Comparison of ENCODE assay signal across 34 mouse cellular contexts in genomic region chr1:172288900-172289616, GRCm38 (mm10). TPM values are rescaled to one million over a fixed set of nuclear protein-coding genes. Genes with fewer than 3 reads are reported as not detected.
DNase-seq lines count a peak whose midpoint lies in the region; ATAC-seq and TF ChIP-seq lines count a peak whose summit lies in the region.
"Had no signal": no experiment of that assay in that cellular context is flagged by ENCODE, and none has a peak within 500 bp of the region (broad histone marks: within the 10 kb centered on the region; RNA-seq: fewer than 3 reads in every experiment).

No protein-coding gene starts in this region.

- WGBS in hindbrain, embryonic 14.5 days, result 92% methylated on average over 11 of the region's 11 CpGs

- no peak for TF ChIP-seq CTCF in C2C12 (IDR thresholded peaks at IDR 0.05; ENCODE audit: control insufficient read depth, insufficient read depth, insufficient read length)

- H3K4me2 ChIP-seq in hindbrain, embryonic 14.5 days (replicated peaks), result no peak overlapping the region
- H3K4me2 ChIP-seq: embryonic facial prominence, embryonic 12.5 days; heart, embryonic 13.5 days; liver, embryonic 15.5 days; lung, embryonic 15.5 days; neural tube, embryonic 12.5 days had no signal

- H3K9me3 ChIP-seq in hindbrain, embryonic 14.5 days (ENCODE audit: control insufficient read depth, low read length), result no peaks in the 10 kb centered on the region
- H3K9me3 ChIP-seq: embryonic facial prominence, embryonic 12.5 days; heart, embryonic 13.5 days; hindbrain, embryonic 10.5 days; liver, embryonic 15.5 days; lung, embryonic 15.5 days; midbrain, embryonic 10.5 days; neural tube, embryonic 12.5 days had no signal

- no peaks in the 10 kb centered on the region for H3K36me3 ChIP-seq in C2C12 (ENCODE audit: control insufficient read depth, insufficient read depth)
- 0 out of 2 replicates have a peak, but pooled peaks cover 3% of the 10 kb centered on the region for H3K36me3 ChIP-seq in hindbrain, embryonic 14.5 days (replicated peaks; ENCODE audit: control insufficient read depth, insufficient read depth)
- H3K36me3 ChIP-seq: embryonic facial prominence, embryonic 12.5 days; hindbrain, embryonic 10.5 days; liver, embryonic 15.5 days; lung, embryonic 15.5 days; midbrain, embryonic 10.5 days; neural tube, embryonic 12.5 days had no signal

- DNase-seq in 3T3-L1 (ENCODE audit: low read depth, low spot score), result peak; percentile 41
- peak; percentile 75 to 77 for DNase-seq in adrenal gland, postnatal 36 days
- DNase-seq in hindbrain, embryonic 14.5 days (ENCODE audit: low spot score), result no peak
- DNase-seq in layer of hippocampus, adult 18-20 months (ENCODE audit: low spot score in 2 of 2), result no peak
- DNase-seq in ovary, postnatal 14 days (ENCODE audit: low spot score), result no peak
- DNase-seq: cerebellum, adult 9-10 months; cerebellum, postnatal 36 days; embryo, embryonic 11 days; gastrocnemius, postnatal 36 days; heart, adult 2 months; heart, postnatal 10 days; kidney, adult 8-10 months; kidney, postnatal 10 days; liver; thymus, adult 2 months; thymus, postnatal 4 days had no signal

- H3ac ChIP-seq in C2C12 (ENCODE audit: control insufficient read depth, insufficient read length, low read depth), result no peak overlapping the region

- no peak overlapping the region for H3K27ac ChIP-seq in hindbrain, embryonic 14.5 days
- H3K27ac ChIP-seq: embryonic facial prominence, embryonic 12.5 days; heart, adult 2 months; heart, embryonic 13.5 days; hindbrain, embryonic 10.5 days; liver, embryonic 15.5 days; lung, embryonic 15.5 days; midbrain, embryonic 10.5 days; neural tube, embryonic 12.5 days had no signal

- H3K4me3 ChIP-seq in C2C12 (ENCODE audit: insufficient read depth, poor library complexity, severe bottlenecking), result no peak overlapping the region
- H3K4me3 ChIP-seq in hindbrain, embryonic 14.5 days (replicated peaks; ENCODE audit: low read length), result no peak overlapping the region
- H3K4me3 ChIP-seq: embryonic facial prominence, embryonic 12.5 days; heart, adult 2 months; heart, embryonic 13.5 days; hindbrain, embryonic 10.5 days; liver, embryonic 15.5 days; lung, embryonic 15.5 days; midbrain, embryonic 10.5 days; neural tube, embryonic 12.5 days had no signal

- no peaks in the 10 kb centered on the region for H3K4me1 ChIP-seq in hindbrain, embryonic 14.5 days (replicated peaks; ENCODE audit: control insufficient read depth, insufficient read depth, low read length)
- H3K4me1 ChIP-seq: embryonic facial prominence, embryonic 12.5 days; heart, embryonic 13.5 days; liver, embryonic 15.5 days; lung, embryonic 15.5 days; neural tube, embryonic 12.5 days had no signal

- no peaks in the 10 kb centered on the region for H3K27me3 ChIP-seq in C2C12 (ENCODE audit: control insufficient read depth, insufficient read depth, insufficient read length)
- no peaks in the 10 kb centered on the region for H3K27me3 ChIP-seq in hindbrain, embryonic 14.5 days (ENCODE audit: control insufficient read depth, insufficient read depth, low read length)
- H3K27me3 ChIP-seq: embryonic facial prominence, embryonic 12.5 days; heart, embryonic 13.5 days; lung, embryonic 15.5 days; neural tube, embryonic 12.5 days had no signal

- no peaks in the 10 kb centered on the region for H3K79me2 ChIP-seq in C2C12 (ENCODE audit: control insufficient read depth, insufficient read depth)

- H3K9ac ChIP-seq in hindbrain, embryonic 14.5 days, result no peak overlapping the region
- H3K9ac ChIP-seq: embryonic facial prominence, embryonic 12.5 days; heart, embryonic 13.5 days; liver, embryonic 15.5 days; lung, embryonic 15.5 days; neural tube, embryonic 12.5 days had no signal

- no peaks in the 10 kb centered on the region for H3K79me3 ChIP-seq in C2C12 (ENCODE audit: low read depth)

- peak; percentile 23 for ATAC-seq in activated CD4-positive, CD25-positive, alpha-beta regulatory T cell, adult 4 months
- ATAC-seq in hindbrain, embryonic 14.5 days (ENCODE audit: low FRiP score), result no peak
- ATAC-seq: forebrain, embryonic 14.5 days; hindbrain, embryonic 16.5 days; midbrain, embryonic 16.5 days had no signal

TF ChIP-seq in C2C12, 6 proteins besides CTCF, POLR2A, EP300 and RAD21:
- TF ChIP-seq FOSL1 (IDR thresholded peaks at IDR 0.05; ENCODE audit: insufficient read depth, low read length, poor library complexity, severe bottlenecking) (peak; percentile 65), MYOD1 (IDR thresholded peaks at IDR 0.05; ENCODE audit: control insufficient read depth, insufficient read length, low read depth) (peak; percentile 91), USF1 (IDR thresholded peaks at IDR 0.05; ENCODE audit: low read depth) (no peak), MYOG (IDR thresholded peaks at IDR 0.05; ENCODE audit: control insufficient read depth, extremely low read depth, insufficient read length) (no peak), CEBPB (IDR thresholded peaks at IDR 0.05; ENCODE audit: low read depth) (no peak), MAX (IDR thresholded peaks at IDR 0.05) (no peak)

RNA-seq across cellular contexts. Expression of gene Atp1a2, which starts 8.8 kb away (rescaled TPM):
- polyA plus RNA-seq in C2C12 (2012; fragmentation: generic; extraction: Trizol), result 0.76 TPM
- polyA plus RNA-seq in activated CD4-positive, CD25-positive, alpha-beta regulatory T cell, adult 4 months (2017; shearing (Covaris generic)), result under 1 TPM; 0.08 to 0.12 TPM
- 100 to 1,000 TPM; 134 to 155 TPM for total RNA-seq in adrenal gland, postnatal 36 days (2021)
- 27.9 and 29.5 TPM in 2 replicates for polyA plus RNA-seq in hindbrain, embryonic 14.5 days (2014; fragmentation: Nextera tagmentation; extraction: Ambion mirVana)
- 100 to 1,000 TPM; 555 to 598 TPM for total RNA-seq in layer of hippocampus, adult 18-20 months (2021)
- total RNA-seq: megakaryocyte progenitor cell, adult 5-6 weeks had no signal

RNA-seq across cellular contexts. Expression of gene Igsf8, which starts 27.6 kb away (rescaled TPM):
- polyA plus RNA-seq in C2C12 (2012; fragmentation: generic; extraction: Trizol), result 95.3 TPM
- 1 to 10 TPM; 3.4 to 3.8 TPM for polyA plus RNA-seq in activated CD4-positive, CD25-positive, alpha-beta regulatory T cell, adult 4 months (2017; shearing (Covaris generic))
- total RNA-seq in adrenal gland, postnatal 36 days (2021), result 10 to 100 TPM; 24.9 to 39.2 TPM
- polyA plus RNA-seq in hindbrain, embryonic 14.5 days (2014; fragmentation: Nextera tagmentation; extraction: Ambion mirVana), result 64.7 and 69.0 TPM in 2 replicates
- 100 to 1,000 TPM; 262 to 286 TPM for total RNA-seq in layer of hippocampus, adult 18-20 months (2021)

RNA-seq across cellular contexts. Expression of gene Atp1a4, which starts 30.8 kb away (rescaled TPM):
- not detected for polyA plus RNA-seq in C2C12 (2012; fragmentation: generic; extraction: Trizol)
- not detected for polyA plus RNA-seq in activated CD4-positive, CD25-positive, alpha-beta regulatory T cell, adult 4 months (2017; shearing (Covaris generic))
- 1 to 10 TPM in 1 of 2 experiments, under 1 TPM in 1; 0.53 to 1.4 TPM for total RNA-seq in adrenal gland, postnatal 36 days (2021)
- polyA plus RNA-seq in hindbrain, embryonic 14.5 days (2014; fragmentation: Nextera tagmentation; extraction: Ambion mirVana), result 0.15 TPM in 1 of 2 replicates, not detected in the other
- total RNA-seq in layer of hippocampus, adult 18-20 months (2021), result not detected
- total RNA-seq: heart, adult 2 months; heart, postnatal 10 days; layer of hippocampus, postnatal 10 days; left cerebral cortex, adult 18-20 months; left cerebral cortex, postnatal 14 days; megakaryocyte progenitor cell, adult 5-6 weeks had no signal
- polyA plus RNA-seq: embryonic facial prominence, embryonic 12.5 days; hindbrain, embryonic 10.5 days; hindbrain, embryonic 16.5 days; intestine, embryonic 16.5 days; limb, embryonic 11.5 days; lung, embryonic 15.5 days; midbrain, embryonic 10.5 days; midbrain, embryonic 16.5 days; neural tube, embryonic 12.5 days had no signal

RNA-seq across cellular contexts. Expression of gene Kcnj9, which starts 40.1 kb away (rescaled TPM):
- polyA plus RNA-seq in C2C12 (2012; fragmentation: generic; extraction: Trizol), result 0.06 TPM
- under 1 TPM in 1 of 2 experiments, not detected in 1; 0.08 TPM for polyA plus RNA-seq in activated CD4-positive, CD25-positive, alpha-beta regulatory T cell, adult 4 months (2017; shearing (Covaris generic))
- total RNA-seq in adrenal gland, postnatal 36 days (2021), result under 1 TPM in 1 of 2 experiments, not detected in 1; 0.23 TPM
- polyA plus RNA-seq in hindbrain, embryonic 14.5 days (2014; fragmentation: Nextera tagmentation; extraction: Ambion mirVana), result 1.7 and 2.1 TPM in 2 replicates
- total RNA-seq in layer of hippocampus, adult 18-20 months (2021), result 10 to 100 TPM; 70.6 to 75.4 TPM
- total RNA-seq: gastrocnemius, postnatal 36 days; heart, adult 2 months; heart, postnatal 10 days; megakaryocyte progenitor cell, adult 5-6 weeks had no signal
- polyA plus RNA-seq: heart, embryonic 13.5 days; intestine, embryonic 16.5 days; limb, embryonic 11.5 days; liver, embryonic 15.5 days had no signal

RNA-seq across cellular contexts. Expression of gene Kcnj10, which starts 52.0 kb away (rescaled TPM):
- not detected for polyA plus RNA-seq in C2C12 (2012; fragmentation: generic; extraction: Trizol)
- polyA plus RNA-seq in activated CD4-positive, CD25-positive, alpha-beta regulatory T cell, adult 4 months (2017; shearing (Covaris generic)), result under 1 TPM in 1 of 2 experiments, not detected in 1; 0.15 TPM
- total RNA-seq in adrenal gland, postnatal 36 days (2021), result under 1 TPM; 0.46 to 0.56 TPM
- 2.8 and 3.5 TPM in 2 replicates for polyA plus RNA-seq in hindbrain, embryonic 14.5 days (2014; fragmentation: Nextera tagmentation; extraction: Ambion mirVana)
- 10 to 100 TPM; 82.6 to 88.4 TPM for total RNA-seq in layer of hippocampus, adult 18-20 months (2021)
- total RNA-seq: gastrocnemius, postnatal 36 days had no signal
- polyA plus RNA-seq: heart, embryonic 13.5 days had no signal

Comparison
In these comparisons a context has a peak if more than half of its experiments do, and no peak if none do; other contexts are left out.
1. DNase-seq: peak in 3T3-L1 (single experiment) and adrenal gland, postnatal 36 days (2 of 2); none in hindbrain, embryonic 14.5 days (single experiment), layer of hippocampus, adult 18-20 months (0 of 2) and ovary, postnatal 14 days (single experiment).
2. RNA of gene Atp1a2, which starts 8.8 kb away (polyA plus RNA-seq): 27.9 to 29.5 TPM in hindbrain, embryonic 14.5 days; 0.76 TPM in C2C12 (single experiment) and 0.08 to 0.12 TPM in activated CD4-positive, CD25-positive, alpha-beta regulatory T cell, adult 4 months; every median in the first group is over 10 times any median in the second.
3. RNA of gene Igsf8, which starts 27.6 kb away (polyA plus RNA-seq): 95.3 TPM in C2C12 (single experiment) and 64.7 to 69.0 TPM in hindbrain, embryonic 14.5 days; 3.4 to 3.8 TPM in activated CD4-positive, CD25-positive, alpha-beta regulatory T cell, adult 4 months; every median in the first group is over 10 times any median in the second.